Mouse (Mus musculus): ENCODE measurements around the gene Gm49394. TPM values are rescaled to one million over a fixed set of nuclear protein-coding genes. Genes with fewer than 3 reads are reported as not detected.

Gm49394 gene
- polyA plus RNA-seq, 1 experiment from 2014 or later: not detected

DNA sequence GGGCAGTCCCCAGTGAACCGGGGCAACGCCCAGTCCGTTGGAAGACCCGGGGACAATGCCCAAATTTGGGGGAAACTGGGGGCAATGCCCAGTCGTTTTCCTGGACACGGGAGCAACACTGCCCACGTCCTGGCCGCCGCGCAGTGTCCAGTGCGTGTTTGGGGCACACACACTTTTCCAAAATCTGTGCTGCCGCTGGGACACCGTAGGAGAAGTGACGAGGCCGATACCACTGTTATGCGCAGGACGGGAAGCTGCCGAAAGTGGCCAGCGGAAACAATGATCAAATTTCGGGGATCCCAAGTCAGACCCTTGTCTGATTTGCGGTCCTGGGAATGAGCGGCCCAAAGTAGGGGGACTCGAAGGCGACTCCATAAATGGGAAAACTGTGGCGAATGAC, 8.7 kb downstream of the Gm49394 start:
- no peaks in the 10 kb centered on the region for H3K36me3 ChIP-seq (replicated peaks; ENCODE audit: control insufficient read depth, insufficient read depth)
- H3K9ac ChIP-seq: 0 out of 2 replicates have a peak overlapping the region, but pooled peaks have one; percentile 21
- no peak for ATAC-seq (ENCODE audit: low FRiP score)
- 2% methylated on average over 25 of the region's 25 CpGs for WGBS
- peaks cover 98% of the 10 kb centered on the region for H3K27me3 ChIP-seq (ENCODE audit: control insufficient read depth, insufficient read depth, low read length)
- no peak overlapping the region for H3K27ac ChIP-seq
- peak overlapping the region; percentile 43 for H3K4me2 ChIP-seq (replicated peaks)
- peak overlapping the region; percentile 23 for H3K4me3 ChIP-seq (replicated peaks; ENCODE audit: low read length)
- peaks cover 5% of the 10 kb centered on the region; the same call in 1 of the 2 replicates for H3K4me1 ChIP-seq (replicated peaks; ENCODE audit: control insufficient read depth, insufficient read depth, low read length)
- DNase-seq (ENCODE audit: low spot score): no peak
- no peaks in the 10 kb centered on the region for H3K9me3 ChIP-seq (ENCODE audit: control insufficient read depth, low read length)

DNA sequence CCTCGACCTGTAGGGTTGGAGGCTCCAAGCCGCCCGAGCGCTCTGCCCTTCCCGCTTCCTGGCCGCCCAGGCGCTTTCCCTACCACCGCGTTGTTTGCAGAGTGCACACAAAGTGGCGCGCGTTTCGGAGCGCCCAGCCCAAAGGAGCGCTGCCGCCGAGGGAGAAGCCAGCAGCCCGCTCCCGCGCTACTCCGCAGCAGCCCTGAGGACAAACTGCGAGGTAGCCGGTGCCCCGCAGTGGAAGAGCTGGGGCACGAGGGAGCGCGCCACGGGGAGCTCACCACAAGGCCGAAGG, 9.1 kb downstream of the Gm49394 start:
- H3K4me3 ChIP-seq (replicated peaks; ENCODE audit: low read length): peak overlapping the region; percentile 23
- H3K36me3 ChIP-seq (replicated peaks; ENCODE audit: control insufficient read depth, insufficient read depth): no peaks in the 10 kb centered on the region
- H3K9me3 ChIP-seq (ENCODE audit: control insufficient read depth, low read length): no peaks in the 10 kb centered on the region
- H3K9ac ChIP-seq: 0 out of 2 replicates have a peak overlapping the region, but pooled peaks have one; percentile 21
- DNase-seq (ENCODE audit: low spot score): no peak
- no peak for ATAC-seq (ENCODE audit: low FRiP score)
- peaks cover 5% of the 10 kb centered on the region; the same call in 1 of the 2 replicates for H3K4me1 ChIP-seq (replicated peaks; ENCODE audit: control insufficient read depth, insufficient read depth, low read length)
- H3K27ac ChIP-seq: no peak overlapping the region
- H3K4me2 ChIP-seq (replicated peaks): peak overlapping the region; percentile 43
- WGBS: 0% methylated on average over 29 of the region's 29 CpGs
- H3K27me3 ChIP-seq (ENCODE audit: control insufficient read depth, insufficient read depth, low read length): peaks cover 98% of the 10 kb centered on the region

GRCm38 (mm10) chr7:142659767-142660650, 9.7 kb downstream of the Gm49394 start:
- ATAC-seq (ENCODE audit: low FRiP score) (no peak), DNase-seq (ENCODE audit: low spot score) (no peak)
- H3K4me3 ChIP-seq (replicated peaks; ENCODE audit: low read length): peak overlapping the region; percentile 23
- H3K4me1 ChIP-seq (replicated peaks; ENCODE audit: control insufficient read depth, insufficient read depth, low read length): peaks cover 5% of the 10 kb centered on the region; the same call in 1 of the 2 replicates
- H3K4me2 ChIP-seq (replicated peaks): peak overlapping the region; percentile 43
- H3K27ac ChIP-seq: no peak overlapping the region
- no peaks in the 10 kb centered on the region for H3K36me3 ChIP-seq (replicated peaks; ENCODE audit: control insufficient read depth, insufficient read depth)
- 0 out of 2 replicates have a peak overlapping the region, but pooled peaks have one; percentile 21 for H3K9ac ChIP-seq
- no peaks in the 10 kb centered on the region for H3K9me3 ChIP-seq (ENCODE audit: control insufficient read depth, low read length)
- WGBS: 1% methylated on average over 40 of the region's 43 CpGs
- H3K27me3 ChIP-seq (ENCODE audit: control insufficient read depth, insufficient read depth, low read length): peaks cover 98% of the 10 kb centered on the region

DNA sequence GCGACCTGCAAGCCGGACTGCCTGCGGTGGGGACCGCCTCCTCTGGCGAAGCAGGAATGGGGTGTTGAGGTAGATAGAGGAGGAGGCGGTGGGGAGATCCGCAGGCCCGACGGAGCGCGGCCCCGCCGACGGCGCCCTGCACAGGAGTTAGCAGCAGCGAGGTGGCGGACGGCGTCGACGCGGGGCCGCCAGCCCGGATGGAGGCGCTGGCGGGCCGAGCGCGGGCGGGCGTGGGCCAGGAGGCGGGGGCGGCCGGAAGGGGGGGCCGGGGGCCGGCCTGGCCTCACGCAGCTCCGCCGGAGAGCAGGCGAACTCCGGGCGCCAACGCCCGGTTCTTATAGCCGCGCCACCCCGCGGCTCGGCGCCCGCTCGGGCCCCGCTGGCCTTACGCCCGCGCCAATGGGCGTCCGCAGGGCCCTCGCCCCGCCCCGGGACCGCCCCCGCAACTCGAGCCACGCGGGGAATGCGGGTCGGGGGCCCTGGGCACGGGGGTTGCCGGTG, 10.5 kb downstream of the Gm49394 start:
- no peak for DNase-seq (ENCODE audit: low spot score)
- H3K9me3 ChIP-seq (ENCODE audit: control insufficient read depth, low read length): no peaks in the 10 kb centered on the region
- H3K27ac ChIP-seq: no peak overlapping the region
- 0 out of 2 replicates have a peak, but pooled peaks have one; percentile 51 for ATAC-seq (ENCODE audit: low FRiP score)
- peak overlapping the region; percentile 43 for H3K4me2 ChIP-seq (replicated peaks)
- H3K4me3 ChIP-seq (replicated peaks; ENCODE audit: low read length): peak overlapping the region; percentile 23
- H3K36me3 ChIP-seq (replicated peaks; ENCODE audit: control insufficient read depth, insufficient read depth): no peaks in the 10 kb centered on the region
- 0% methylated on average over 40 of the region's 70 CpGs for whole genome bisulfite sequencing
- peaks cover 98% of the 10 kb centered on the region for H3K27me3 ChIP-seq (ENCODE audit: control insufficient read depth, insufficient read depth, low read length)
- peak overlapping the region; percentile 3; the same call in 1 of the 2 replicates for H3K9ac ChIP-seq
- H3K4me1 ChIP-seq (replicated peaks; ENCODE audit: control insufficient read depth, insufficient read depth, low read length): peaks cover 5% of the 10 kb centered on the region; the same call in 1 of the 2 replicates

- peaks cover 5% of the 10 kb centered on the region; the same call in 1 of the 2 replicates for H3K4me1 ChIP-seq (replicated peaks; ENCODE audit: control insufficient read depth, insufficient read depth, low read length)
- WGBS: 1% methylated on average over 39 of the region's 40 CpGs
- DNase-seq (ENCODE audit: low spot score) (no peak), ATAC-seq (ENCODE audit: low FRiP score) (no peak)
- H3K36me3 ChIP-seq (replicated peaks; ENCODE audit: control insufficient read depth, insufficient read depth): no peaks in the 10 kb centered on the region
- peak overlapping the region; percentile 43 for H3K4me2 ChIP-seq (replicated peaks)
- peak overlapping the region; percentile 23 for H3K4me3 ChIP-seq (replicated peaks; ENCODE audit: low read length)
- H3K27me3 ChIP-seq (ENCODE audit: control insufficient read depth, insufficient read depth, low read length): peaks cover 98% of the 10 kb centered on the region
- H3K9ac ChIP-seq: peak overlapping the region; percentile 29; the same call in 1 of the 2 replicates
- H3K9me3 ChIP-seq (ENCODE audit: control insufficient read depth, low read length): no peaks in the 10 kb centered on the region
- H3K27ac ChIP-seq: no peak overlapping the region
Measured at GRCm38 (mm10) chr7:142658681-142659180, 11.0 kb downstream of the Gm49394 start.

GRCm38 (mm10) chr7:142657821-142658614, 11.7 kb downstream of the Gm49394 start:
- Histone ChIP-seq H3K4me2 (replicated peaks) (peak overlapping the region; percentile 43), H3K27ac (no peak overlapping the region), H3K9me3 (ENCODE audit: control insufficient read depth, low read length) (no peaks in the 10 kb centered on the region), H3K36me3 (replicated peaks; ENCODE audit: control insufficient read depth, insufficient read depth) (no peaks in the 10 kb centered on the region), H3K4me1 (replicated peaks; ENCODE audit: control insufficient read depth, insufficient read depth, low read length) (peaks cover 5% of the 10 kb centered on the region; the same call in 1 of the 2 replicates), H3K27me3 (ENCODE audit: control insufficient read depth, insufficient read depth, low read length) (peaks cover 96% of the 10 kb centered on the region), H3K9ac (peak overlapping the region; percentile 29; the same call in 1 of the 2 replicates), H3K4me3 (replicated peaks; ENCODE audit: low read length) (peak overlapping the region; percentile 23)
- ATAC-seq (ENCODE audit: low FRiP score) (no peak), DNase-seq (ENCODE audit: low spot score) (no peak)
- 2% methylated on average over 33 of the region's 34 CpGs for WGBS

DNA sequence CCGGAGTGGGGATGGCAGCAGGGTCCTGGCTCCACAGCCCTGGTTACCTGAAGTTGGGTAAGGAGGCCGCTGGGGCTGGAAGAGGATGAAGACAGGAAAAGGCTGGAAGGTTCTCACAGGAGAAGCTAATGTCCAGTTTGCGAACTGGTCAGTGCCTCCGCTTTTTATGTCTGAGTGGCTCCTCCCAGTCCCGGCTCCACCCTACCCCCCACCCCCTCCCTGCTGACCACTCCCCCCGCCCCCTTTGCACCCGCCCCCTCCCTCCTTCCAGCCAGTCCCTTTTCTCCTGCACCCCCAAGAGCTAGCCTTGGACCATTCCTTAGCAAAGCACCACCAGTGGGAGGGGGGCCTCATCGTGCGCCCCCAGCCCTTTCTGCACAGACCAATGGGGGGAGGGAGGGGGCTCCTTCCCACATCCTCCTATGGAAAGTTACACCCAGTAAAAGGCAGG, 12.4 kb downstream of the Gm49394 start:
- Histone ChIP-seq H3K27ac (no peak overlapping the region), H3K9ac (no peak overlapping the region), H3K36me3 (replicated peaks; ENCODE audit: control insufficient read depth, insufficient read depth) (no peaks in the 10 kb centered on the region), H3K27me3 (ENCODE audit: control insufficient read depth, insufficient read depth, low read length) (peaks cover 96% of the 10 kb centered on the region), H3K4me1 (replicated peaks; ENCODE audit: control insufficient read depth, insufficient read depth, low read length) (peaks cover 5% of the 10 kb centered on the region; the same call in 1 of the 2 replicates), H3K4me3 (replicated peaks; ENCODE audit: low read length) (peak overlapping the region; percentile 23; the same call in 1 of the 2 replicates), H3K9me3 (ENCODE audit: control insufficient read depth, low read length) (no peaks in the 10 kb centered on the region), H3K4me2 (replicated peaks) (peak overlapping the region; percentile 43)
- 7% methylated on average over 9 of the region's 9 CpGs for WGBS
- DNase-seq (ENCODE audit: low spot score) (no peak), ATAC-seq (ENCODE audit: low FRiP score) (no peak)

DNA sequence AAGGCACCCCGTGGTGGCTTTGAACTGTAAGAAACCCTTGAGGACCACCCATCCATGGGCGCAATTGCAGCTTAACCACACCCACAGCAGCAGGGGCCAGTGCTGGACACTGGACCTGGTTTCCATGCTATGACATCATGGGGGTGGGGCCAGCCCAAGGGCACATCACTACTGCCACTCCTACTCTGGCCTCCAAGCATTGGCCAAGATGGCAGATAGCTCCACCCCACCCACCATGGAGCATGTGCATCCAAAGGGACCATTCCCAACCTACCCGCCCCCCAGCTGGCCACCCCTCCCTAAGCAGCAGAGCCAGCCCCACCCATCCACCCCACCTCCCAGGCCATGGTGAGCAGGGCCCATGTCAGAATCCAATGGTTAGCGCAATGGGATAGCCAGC, 13.7 kb downstream of the Gm49394 start:
- H3K9ac ChIP-seq: no peak overlapping the region
- peaks cover 94% of the 10 kb centered on the region for H3K27me3 ChIP-seq (ENCODE audit: control insufficient read depth, insufficient read depth, low read length)
- no peaks in the 10 kb centered on the region for H3K36me3 ChIP-seq (replicated peaks; ENCODE audit: control insufficient read depth, insufficient read depth)
- H3K4me1 ChIP-seq (replicated peaks; ENCODE audit: control insufficient read depth, insufficient read depth, low read length): peaks cover 5% of the 10 kb centered on the region; the same call in 1 of the 2 replicates
- H3K4me3 ChIP-seq (replicated peaks; ENCODE audit: low read length): no peak overlapping the region
- ATAC-seq (ENCODE audit: low FRiP score): no peak
- no peak overlapping the region for H3K27ac ChIP-seq
- 27% methylated on average over 4 of the region's 4 CpGs for WGBS
- no peak for DNase-seq (ENCODE audit: low spot score)
- H3K9me3 ChIP-seq (ENCODE audit: control insufficient read depth, low read length): no peaks in the 10 kb centered on the region
- no peak overlapping the region; the same call in 1 of the 2 replicates for H3K4me2 ChIP-seq (replicated peaks)

All from hindbrain, embryonic 14.5 days (tissue).